16 mouse cellular contexts compared by ENCODE assay signal in genomic region chr4:149150256-149150655, GRCm38 (mm10). TPM values are rescaled to one million over a fixed set of nuclear protein-coding genes. Genes with fewer than 3 reads are reported as not detected.
DNase-seq lines count a peak whose midpoint lies in the region; ATAC-seq and TF ChIP-seq lines count a peak whose summit lies in the region.
"Had no signal": no experiment of that assay in that cellular context is flagged by ENCODE, and none has a peak within 500 bp of the region (broad histone marks: within the 10 kb centered on the region; RNA-seq: fewer than 3 reads in every experiment).

No protein-coding gene starts in this region.

- no peaks in the 10 kb centered on the region for H3K27me3 ChIP-seq in liver, adult 2 months (ENCODE audit: control insufficient read depth, insufficient read depth, low read length)
- H3K27me3 ChIP-seq in liver, embryonic 15.5 days: no peaks in the 10 kb centered on the region
- H3K27me3 ChIP-seq: forebrain, embryonic 13.5 days; midbrain, embryonic 13.5 days; neural tube, embryonic 12.5 days; Patski had no signal

- peaks cover 11% of the 10 kb centered on the region for H3K36me3 ChIP-seq in liver, adult 2 months (ENCODE audit: control insufficient read depth, insufficient read depth, low read length)
- peaks cover 54% of the 10 kb centered on the region for H3K36me3 ChIP-seq in liver, embryonic 15.5 days (replicated peaks)

- peak; percentile 48 for DNase-seq in gastrocnemius, adult 18-20 months (ENCODE audit: low spot score)
- DNase-seq in gastrocnemius, postnatal 4 days (ENCODE audit: low spot score in 2 of 2): no peak
- peak; percentile 91 for DNase-seq in liver, adult 2 months (ENCODE audit: extremely low read depth, low read depth, low spot score)
- DNase-seq in liver: no peak
- DNase-seq in adrenal gland, postnatal 10 days: peak; percentile 72
- DNase-seq in urinary bladder, postnatal 36 days (ENCODE audit: low spot score in 2 of 2): no peak
- no peak for DNase-seq in left cerebral cortex, adult 9 months (ENCODE audit: low spot score in 2 of 2)
- DNase-seq: cerebellum, adult 11-12 months; kidney, adult 9 months; layer of hippocampus, adult 9-11 months; lung, embryonic 14.5 days had no signal

- peaks cover 22% of the 10 kb centered on the region for H3K4me1 ChIP-seq in liver, adult 2 months (ENCODE audit: control insufficient read depth, insufficient read depth, low read length)
- peaks cover 37% of the 10 kb centered on the region for H3K4me1 ChIP-seq in liver, embryonic 15.5 days (replicated peaks)
- H3K4me1 ChIP-seq: forebrain, embryonic 13.5 days; midbrain, embryonic 13.5 days; neural tube, embryonic 12.5 days had no signal

- TF ChIP-seq CTCF in liver, adult 2 months (IDR thresholded peaks at IDR 0.05; ENCODE audit: low read depth, low read length): no peak

- no peaks in the 10 kb centered on the region for H3K79me2 ChIP-seq in liver, adult 2 months (ENCODE audit: control insufficient read depth, insufficient read depth, low read length)

- H3K9me3 ChIP-seq in liver, embryonic 15.5 days (replicated peaks): no peaks in the 10 kb centered on the region
- H3K9me3 ChIP-seq: forebrain, embryonic 13.5 days; midbrain, embryonic 13.5 days; neural tube, embryonic 12.5 days had no signal

- WGBS in liver, adult 2 months: 31% methylated on average over 11 of the region's 11 CpGs
- WGBS in liver, embryonic 15.5 days (ENCODE audit: insufficient replicate concordance): 70% methylated on average over 11 of the region's 11 CpGs

- H3K27ac ChIP-seq in liver, adult 2 months (replicated peaks; ENCODE audit: insufficient read depth, low read depth, low read length): peak overlapping the region; percentile 35
- H3K27ac ChIP-seq in liver, embryonic 15.5 days (replicated peaks): peak overlapping the region; percentile 67; the same call in 1 of the 2 replicates
- H3K27ac ChIP-seq: forebrain, embryonic 13.5 days; midbrain, embryonic 13.5 days; neural tube, embryonic 12.5 days had no signal

- H3K9ac ChIP-seq in liver, adult 2 months (ENCODE audit: low read depth, low read length): peak overlapping the region; percentile 25; the same call in 1 of the 2 replicates
- no peak overlapping the region for H3K9ac ChIP-seq in liver, embryonic 15.5 days
- H3K9ac ChIP-seq: forebrain, embryonic 13.5 days; lung, embryonic 14.5 days; midbrain, embryonic 13.5 days; neural tube, embryonic 12.5 days had no signal

- no peak overlapping the region for H3K4me3 ChIP-seq in liver, adult 2 months (ENCODE audit: insufficient read depth, low read depth, low read length)
- H3K4me3 ChIP-seq in liver, embryonic 15.5 days (replicated peaks): no peak overlapping the region
- H3K4me3 ChIP-seq: forebrain, embryonic 13.5 days; midbrain, embryonic 13.5 days; neural tube, embryonic 12.5 days had no signal

- TF ChIP-seq POLR2A in liver, adult 2 months (IDR thresholded peaks at IDR 0.05; ENCODE audit: extremely low read depth, insufficient read depth, low read length): no peak

- ATAC-seq in liver, embryonic 15.5 days (ENCODE audit: insufficient read depth): peak; percentile 53
- ATAC-seq: forebrain, embryonic 13.5 days; Patski had no signal

- H3K4me2 ChIP-seq in liver, embryonic 15.5 days: no peak overlapping the region
- H3K4me2 ChIP-seq: forebrain, embryonic 13.5 days; lung, embryonic 14.5 days; midbrain, embryonic 13.5 days; neural tube, embryonic 12.5 days had no signal

RNA-seq across cellular contexts. Expression of gene Cenps, which starts 12.8 kb away (rescaled TPM):
- total RNA-seq in gastrocnemius, adult 18-20 months (2021): 1 to 10 TPM; 8.1 to 8.2 TPM
- total RNA-seq in gastrocnemius, postnatal 4 days (2021): 10 to 100 TPM; 12.5 to 12.7 TPM
- total RNA-seq in liver, adult 2 months (2014; rRNA removed): 0.40 and 0.46 TPM in 2 replicates
- 0.19 and 0.33 TPM in 2 replicates for polyA plus RNA-seq in liver, adult 2 months (2012; rRNA removed)
- 10 to 100 TPM in 1 of 2 experiments, 1 to 10 TPM in 1; 7.8 to 11.0 TPM for total RNA-seq in adrenal gland, postnatal 10 days (2021)
- 9.8 and 12.4 TPM in 2 replicates for polyA plus RNA-seq in liver, embryonic 15.5 days (2015; fragmentation: Nextera tagmentation; extraction: Ambion mirVana)

RNA-seq across cellular contexts. Expression of gene Pgd, which starts 16.3 kb away (rescaled TPM):
- total RNA-seq in gastrocnemius, adult 18-20 months (2021): 10 to 100 TPM; 13.4 to 18.7 TPM
- total RNA-seq in gastrocnemius, postnatal 4 days (2021): 10 to 100 TPM; 42.5 to 47.9 TPM
- total RNA-seq in liver, adult 2 months (2014; rRNA removed): 13.1 and 17.6 TPM in 2 replicates
- polyA plus RNA-seq in liver, adult 2 months (2012; rRNA removed): 45.0 and 51.1 TPM in 2 replicates
- total RNA-seq in adrenal gland, postnatal 10 days (2021): 100 to 1,000 TPM; 175 to 176 TPM
- 73.5 and 73.9 TPM in 2 replicates for polyA plus RNA-seq in liver, embryonic 15.5 days (2015; fragmentation: Nextera tagmentation; extraction: Ambion mirVana)

RNA-seq across cellular contexts. Expression of gene Cort, which starts 23.7 kb away (rescaled TPM):
- total RNA-seq in gastrocnemius, adult 18-20 months (2021): under 1 TPM in 1 of 2 experiments, not detected in 1; 0.83 TPM
- total RNA-seq in gastrocnemius, postnatal 4 days (2021): 1 to 10 TPM in 1 of 2 experiments, under 1 TPM in 1; 0.41 to 1.4 TPM
- not detected in 2 replicates for total RNA-seq in liver, adult 2 months (2014; rRNA removed)
- not detected in 2 replicates for polyA plus RNA-seq in liver, adult 2 months (2012; rRNA removed)
- 1 to 10 TPM; 1.5 TPM for total RNA-seq in adrenal gland, postnatal 10 days (2021)
- 0.14 TPM in 1 of 2 replicates, not detected in the other for polyA plus RNA-seq in liver, embryonic 15.5 days (2015; fragmentation: Nextera tagmentation; extraction: Ambion mirVana)
- polyA plus RNA-seq: forebrain, embryonic 13.5 days; lung, embryonic 14.5 days had no signal

RNA-seq across cellular contexts. Expression of gene Dffa, which starts 46.3 kb away (rescaled TPM):
- 10 to 100 TPM; 72.7 to 76.3 TPM for total RNA-seq in gastrocnemius, adult 18-20 months (2021)
- total RNA-seq in gastrocnemius, postnatal 4 days (2021): 10 to 100 TPM; 33.0 TPM
- 11.8 and 13.2 TPM in 2 replicates for total RNA-seq in liver, adult 2 months (2014; rRNA removed)
- polyA plus RNA-seq in liver, adult 2 months (2012; rRNA removed): 14.5 and 14.8 TPM in 2 replicates
- total RNA-seq in adrenal gland, postnatal 10 days (2021): 10 to 100 TPM; 21.0 to 23.9 TPM
- polyA plus RNA-seq in liver, embryonic 15.5 days (2015; fragmentation: Nextera tagmentation; extraction: Ambion mirVana): 14.4 and 17.7 TPM in 2 replicates

RNA-seq across cellular contexts. Expression of gene Pex14, which starts 50.6 kb away (rescaled TPM):
- 10 to 100 TPM; 22.8 to 24.0 TPM for total RNA-seq in gastrocnemius, adult 18-20 months (2021)
- 10 to 100 TPM; 29.0 to 30.3 TPM for total RNA-seq in gastrocnemius, postnatal 4 days (2021)
- total RNA-seq in liver, adult 2 months (2014; rRNA removed): 35.6 and 43.3 TPM in 2 replicates
- polyA plus RNA-seq in liver, adult 2 months (2012; rRNA removed): 58.2 and 71.6 TPM in 2 replicates
- total RNA-seq in adrenal gland, postnatal 10 days (2021): 10 to 100 TPM; 67.9 to 74.0 TPM
- 27.2 and 29.6 TPM in 2 replicates for polyA plus RNA-seq in liver, embryonic 15.5 days (2015; fragmentation: Nextera tagmentation; extraction: Ambion mirVana)

Comparison
In these comparisons a context has a peak if more than half of its experiments do, and no peak if none do; other contexts are left out.
1. DNase-seq: peak in gastrocnemius, adult 18-20 months (single experiment), liver, adult 2 months (single experiment) and adrenal gland, postnatal 10 days (single experiment); none in gastrocnemius, postnatal 4 days (0 of 2), liver (single experiment), urinary bladder, postnatal 36 days (0 of 2) and left cerebral cortex, adult 9 months (0 of 2).